ENCODE assay signal across 8 mouse cellular contexts in genomic region chr9:123478031-123478585, GRCm38 (mm10). TPM values are rescaled to one million over a fixed set of nuclear protein-coding genes. Genes with fewer than 3 reads are reported as not detected.
DNase-seq lines count a peak whose midpoint lies in the region; ATAC-seq and TF ChIP-seq lines count a peak whose summit lies in the region.

No protein-coding gene starts in this region.

- DNase-seq in MEL-GATA-1-ER (ENCODE audit: extremely low read depth, low read depth) = peak; percentile 40
- DNase-seq in embryonic facial prominence, embryonic 10.5 days (ENCODE audit: low spot score) = no peak
- no peak for DNase-seq in heart, postnatal 0 days (ENCODE audit: low spot score)
- DNase-seq in kidney, postnatal 25 days = peak; percentile 54 to 63

- no peak for ATAC-seq in erythroblast, adult 5-6 weeks (replicated peaks; ENCODE audit: low FRiP score, poor library complexity, severe bottlenecking)
- peak; percentile 42 for ATAC-seq in heart, postnatal 0 days (ENCODE audit: insufficient read depth, low read depth)

- H3K4me2 ChIP-seq in heart, postnatal 0 days (ENCODE audit: low read depth, low read length) = peak overlapping the region; percentile 76

- under 1% methylated on average over 28 of the region's 29 CpGs for WGBS in embryonic facial prominence, embryonic 10.5 days
- under 1% methylated on average over 29 of the region's 29 CpGs for WGBS in heart, postnatal 0 days
- WGBS in macrophage (ENCODE audit: missing documents) = 8% methylated on average over 27 of the region's 29 CpGs
- WGBS in small intestine, adult 2 months = 3% methylated on average over 23 of the region's 29 CpGs

- peaks cover 39% of the 10 kb centered on the region for H3K79me2 ChIP-seq in macrophage (ENCODE audit: inconsistent target)

- TF ChIP-seq EP300 in heart, postnatal 0 days (IDR thresholded peaks at IDR 0.05; ENCODE audit: low read depth) = no peak

- no peak for TF ChIP-seq POLR2A in small intestine, adult 2 months (IDR thresholded peaks at IDR 0.05; ENCODE audit: low read depth, low read length)

- TF ChIP-seq CTCF in heart, postnatal 0 days (IDR thresholded peaks at IDR 0.05; ENCODE audit: low read depth) = peak; percentile 27
- TF ChIP-seq CTCF in small intestine, adult 2 months (IDR thresholded peaks at IDR 0.05; ENCODE audit: extremely low read depth, insufficient read length, insufficient replicate concordance, low read depth, low read length) = peak; percentile 51

- peaks cover 55% of the 10 kb centered on the region for H3K4me1 ChIP-seq in erythroblast, embryonic 14.5 days (ENCODE audit: control insufficient read depth)
- peaks cover 53% of the 10 kb centered on the region for H3K4me1 ChIP-seq in embryonic facial prominence, embryonic 10.5 days
- H3K4me1 ChIP-seq in heart, postnatal 0 days (ENCODE audit: control insufficient read depth, insufficient read depth) = peaks cover 39% of the 10 kb centered on the region
- peaks cover 25% of the 10 kb centered on the region for H3K4me1 ChIP-seq in small intestine, adult 2 months (ENCODE audit: control insufficient read depth, insufficient read depth, insufficient read length, low read length)

- H3K27me3 ChIP-seq in erythroblast, embryonic 14.5 days (ENCODE audit: control insufficient read depth) = no peaks in the 10 kb centered on the region
- H3K27me3 ChIP-seq in embryonic facial prominence, embryonic 10.5 days (replicated peaks; ENCODE audit: low read depth, poor library complexity, severe bottlenecking) = no peaks in the 10 kb centered on the region
- H3K27me3 ChIP-seq in heart, postnatal 0 days (ENCODE audit: control insufficient read depth, insufficient read depth, low read length) = no peaks in the 10 kb centered on the region
- no peaks in the 10 kb centered on the region for H3K27me3 ChIP-seq in small intestine, adult 2 months (ENCODE audit: control insufficient read depth, insufficient read depth, low read length)

- no peaks in the 10 kb centered on the region for H3K9me3 ChIP-seq in erythroblast, embryonic 14.5 days (ENCODE audit: control insufficient read depth, low read length)
- H3K9me3 ChIP-seq in embryonic facial prominence, embryonic 10.5 days = no peaks in the 10 kb centered on the region
- H3K9me3 ChIP-seq in heart, postnatal 0 days (replicated peaks; ENCODE audit: control insufficient read depth, low read length) = no peaks in the 10 kb centered on the region

- peak overlapping the region; percentile 88; the same call in 1 of the 2 replicates for H3K27ac ChIP-seq in embryonic facial prominence, embryonic 10.5 days (replicated peaks)
- peak overlapping the region; percentile 74 for H3K27ac ChIP-seq in heart, postnatal 0 days (ENCODE audit: low read depth)
- no peak overlapping the region for H3K27ac ChIP-seq in macrophage
- H3K27ac ChIP-seq in small intestine, adult 2 months (ENCODE audit: insufficient read depth, low read depth, low read length) = no peak overlapping the region

- peaks cover 39% of the 10 kb centered on the region for H3K36me3 ChIP-seq in erythroblast, embryonic 14.5 days (ENCODE audit: control insufficient read depth)
- peaks cover 36% of the 10 kb centered on the region for H3K36me3 ChIP-seq in embryonic facial prominence, embryonic 10.5 days (replicated peaks)
- 0 out of 2 replicates have a peak, but pooled peaks cover 10% of the 10 kb centered on the region for H3K36me3 ChIP-seq in heart, postnatal 0 days (replicated peaks; ENCODE audit: control insufficient read depth, insufficient read depth, low read length)
- peaks cover 13% of the 10 kb centered on the region; the same call in 1 of the 2 replicates for H3K36me3 ChIP-seq in macrophage (ENCODE audit: inconsistent target)
- peaks cover 12% of the 10 kb centered on the region for H3K36me3 ChIP-seq in small intestine, adult 2 months (ENCODE audit: control insufficient read depth, insufficient read depth, low read length)

- H3K4me3 ChIP-seq in erythroblast, embryonic 14.5 days (replicated peaks) = peak overlapping the region; percentile 85
- H3K4me3 ChIP-seq in embryonic facial prominence, embryonic 10.5 days = peak overlapping the region; percentile 75
- H3K4me3 ChIP-seq in heart, postnatal 0 days (ENCODE audit: low read depth, low read length) = peak overlapping the region; percentile 64
- peak overlapping the region; percentile 8; the same call in 1 of the 2 replicates for H3K4me3 ChIP-seq in macrophage (ENCODE audit: inconsistent target)
- H3K4me3 ChIP-seq in small intestine, adult 2 months (ENCODE audit: low read depth, low read length) = peak overlapping the region; percentile 61

- H3K9ac ChIP-seq in heart, postnatal 0 days (replicated peaks; ENCODE audit: low read depth, low read length) = peak overlapping the region; percentile 27

RNA-seq across cellular contexts. Expression of gene Limd1, which starts 0.4 kb away (rescaled TPM):
- polyA plus RNA-seq in erythroblast, embryonic 14.5 days (2012) = 1.1 TPM in 2 replicates
- 10.7 and 19.2 TPM in 2 replicates for total RNA-seq in erythroblast, adult 5-6 weeks (2015; ENCODE audit: low replicate concordance)
- total RNA-seq in erythroblast, adult 5-6 weeks (2017; ENCODE audit: low replicate concordance) = 14.1 and 22.6 TPM in 2 replicates
- polyA plus RNA-seq in embryonic facial prominence, embryonic 10.5 days (2016; fragmentation: Nextera tagmentation; extraction: Ambion mirVana) = 52.1 and 60.8 TPM in 2 replicates
- total RNA-seq in heart, postnatal 0 days (2014; rRNA removed; ENCODE audit: low replicate concordance) = 128 and 143 TPM in 2 replicates
- polyA plus RNA-seq in heart, postnatal 0 days (2015; fragmentation: Nextera tagmentation; extraction: Ambion mirVana) = 40.2 and 42.4 TPM in 2 replicates
- total RNA-seq in macrophage (2018; cell fraction: chromatin; rRNA removed) = 100 to 1,000 TPM in 1 of 26 experiments, 10 to 100 TPM in 25; 22.7 to 137 (median 49.9) TPM
- total RNA-seq in macrophage (2018; cell fraction: cytosol; rRNA removed) = 10 to 100 TPM; 15.5 to 31.1 (median 23.3) TPM
- total RNA-seq in macrophage (2018; cell fraction: nucleus; rRNA removed) = 10 to 100 TPM; 22.8 to 70.3 (median 34.9) TPM
- polyA plus RNA-seq in macrophage (2018) = 20.9 to 28.1 TPM (median 21.2 TPM) in 3 replicates
- polyA plus RNA-seq in small intestine, adult 2 months (2012; rRNA removed) = 16.7 and 54.0 TPM in 2 replicates

RNA-seq across cellular contexts. Expression of gene Sacm1l, which starts 51.5 kb away (rescaled TPM):
- 0.07 and 0.08 TPM in 2 replicates for polyA plus RNA-seq in erythroblast, embryonic 14.5 days (2012)
- 12.7 and 15.5 TPM in 2 replicates for total RNA-seq in erythroblast, adult 5-6 weeks (2015; ENCODE audit: low replicate concordance)
- total RNA-seq in erythroblast, adult 5-6 weeks (2017; ENCODE audit: low replicate concordance) = 12.8 and 13.4 TPM in 2 replicates
- polyA plus RNA-seq in embryonic facial prominence, embryonic 10.5 days (2016; fragmentation: Nextera tagmentation; extraction: Ambion mirVana) = 44.0 and 44.4 TPM in 2 replicates
- total RNA-seq in heart, postnatal 0 days (2014; rRNA removed; ENCODE audit: low replicate concordance) = 29.9 and 32.9 TPM in 2 replicates
- polyA plus RNA-seq in heart, postnatal 0 days (2015; fragmentation: Nextera tagmentation; extraction: Ambion mirVana) = 36.4 and 38.9 TPM in 2 replicates
- total RNA-seq in macrophage (2018; cell fraction: chromatin; rRNA removed) = 10 to 100 TPM; 19.2 to 70.9 (median 46.6) TPM
- 10 to 100 TPM; 43.5 to 75.6 (median 56.9) TPM for total RNA-seq in macrophage (2018; cell fraction: cytosol; rRNA removed)
- 10 to 100 TPM; 26.4 to 78.6 (median 42.4) TPM for total RNA-seq in macrophage (2018; cell fraction: nucleus; rRNA removed)
- 46.2 to 84.7 TPM (median 54.7 TPM) in 3 replicates for polyA plus RNA-seq in macrophage (2018)
- polyA plus RNA-seq in small intestine, adult 2 months (2012; rRNA removed) = 1.6 and 3.2 TPM in 2 replicates

Comparison
In these comparisons a context has a peak if more than half of its experiments do, and no peak if none do; other contexts are left out.
1. H3K4me3 ChIP-seq: peak in every context shown above with its lines; median percentile 85 in erythroblast, embryonic 14.5 days; 75 in embryonic facial prominence, embryonic 10.5 days; 64 in heart, postnatal 0 days; 61 in small intestine, adult 2 months; 8 in macrophage.
2. DNase-seq: peak in MEL-GATA-1-ER (single experiment) and kidney, postnatal 25 days (2 of 2); none in embryonic facial prominence, embryonic 10.5 days (single experiment) and heart, postnatal 0 days (single experiment).
3. H3K27ac ChIP-seq: peak in embryonic facial prominence, embryonic 10.5 days (single experiment) and heart, postnatal 0 days (single experiment); none in macrophage (single experiment) and small intestine, adult 2 months (single experiment).